Mouse (Mus musculus): Measurements from ENCODE around the gene Elp4.

- TF ChIP-seq GATA1 (IDR thresholded peaks at IDR 0.05; ENCODE audit: borderline replicate concordance, low read length) (no peak), FLI1 (IDR thresholded peaks at IDR 0.05; ENCODE audit: low read length) (no peak)
These were observed 219.2 kb downstream of the Elp4 start for GRCm38 (mm10) chr2:105684991-105685650.

Measured in megakaryocyte, embryonic 14.5 days (primary cell).